Mouse (Mus musculus) heart, embryonic 14.5 days (tissue): ENCODE measurements at regions not wholly inside any gene's neighbourhood (a gene's known extent, or its start where the extent isn't known, plus 50 kb on each side); places are given as distances from the start of the nearest gene placed in this dataset.

Experiments used
- ATAC-seq: fragments of 200-750 bp; cut with Nextera tagmentation; 2 replicates; pipeline ENCODE4 v1.8.0; 2017; ENCODE audit warnings: low read depth, moderate TSS enrichment; ENCODE audit not compliant: insufficient number of reproducible peaks, insufficient read depth, low FRiP score
- H3K27ac ChIP-seq, 2 experiments: fragments of 200-500 bp in 1 of 2; fragments of 300-500 bp in 1 of 2; sonication (generic) in 1 of 2; replicated peaks in 1 of 2; 2 replicates each; pipeline ENCODE4 v1.5.1; 2012 to 2014; ENCODE audit warnings: low read depth in 2 of 2, low read length in 2 of 2, control low read depth in 1 of 2, mild to moderate bottlenecking in 1 of 2, mixed read lengths in 1 of 2; ENCODE audit not compliant: control insufficient read depth in 1 of 2, insufficient read depth in 1 of 2
- H3K27me3 ChIP-seq: fragments of 300-500 bp; sonication (generic); 2 replicates; pipeline ENCODE4 v1.6.1; 2014; ENCODE audit warnings: mild to moderate bottlenecking, low read length, control low read depth; ENCODE audit not compliant: control insufficient read depth, insufficient read depth
- H3K36me3 ChIP-seq: fragments of 300-500 bp; sonication (generic); 2 replicates; pipeline ENCODE4 v1.6.1; 2014; ENCODE audit warnings: mild to moderate bottlenecking, control low read depth, low read length, mixed read lengths; ENCODE audit not compliant: control insufficient read depth, insufficient read depth
- H3K4me1 ChIP-seq, 2 experiments: fragments of 200-500 bp in 1 of 2; fragments of 300-500 bp in 1 of 2; sonication (generic) in 1 of 2; 2 replicates each; pipeline ENCODE4 v1.6.1; 2012 to 2014; ENCODE audit warnings: low read length in 2 of 2, control low read depth in 1 of 2, mixed read lengths in 1 of 2; ENCODE audit not compliant: control insufficient read depth in 2 of 2, insufficient read depth in 2 of 2
- H3K4me2 ChIP-seq: fragments of 300-500 bp; sonication (generic); 2 replicates; pipeline ENCODE4 v1.6.1; 2014; ENCODE audit warnings: mild to moderate bottlenecking, low read length
- H3K4me3 ChIP-seq, 2 experiments: fragments of 200-500 bp in 1 of 2; fragments of 300-500 bp in 1 of 2; sonication (generic) in 1 of 2; 2 replicates each; pipeline ENCODE4 v1.5.1; 2012 to 2014; ENCODE audit warnings: low read length in 2 of 2, mild to moderate bottlenecking in 2 of 2, control low read depth in 1 of 2, low read depth in 1 of 2, moderate library complexity in 1 of 2; ENCODE audit not compliant: control insufficient read depth in 1 of 2, insufficient read depth in 1 of 2
- H3K9ac ChIP-seq: fragments of 300-500 bp; sonication (generic); 2 replicates; pipeline ENCODE4 v1.6.1; 2014; ENCODE audit warnings: mild to moderate bottlenecking, low read length
- H3K9me3 ChIP-seq: fragments of 300-500 bp; sonication (generic); 2 replicates; pipeline ENCODE4 v1.6.1; 2016; ENCODE audit warnings: low read length, control low read depth; ENCODE audit not compliant: control insufficient read depth
- WGBS: fragments of 180-500 bp; shearing (Covaris S2); extraction: QIAGEN DNeasy Blood & Tissue Kit; methylation state at CpG from one replicate; pipeline ENCODE4 v1.1.7; 2014; 5-methylcytosine and 5-hydroxymethylcytosine counted together

GRCm38 (mm10) chr15:36719241-36719640, 288.3 kb downstream of the Zfp706 start:
- no peak for ATAC-seq
- peaks cover 19 to 28% of the 10 kb centered on the region in 2 experiments for H3K4me1 ChIP-seq

GRCm38 (mm10) chr15:36717835-36718234, 289.7 kb downstream of the Zfp706 start:
- H3K4me2 ChIP-seq = no peak overlapping the region
- H3K9me3 ChIP-seq = no peaks in the 10 kb centered on the region
- H3K27me3 ChIP-seq = no peaks in the 10 kb centered on the region
- H3K36me3 ChIP-seq = no peaks in the 10 kb centered on the region
- ATAC-seq = no peak
- no peak overlapping the region for H3K4me3 ChIP-seq
- peaks cover 17 to 26% of the 10 kb centered on the region in 2 experiments for H3K4me1 ChIP-seq
- no peak overlapping the region for H3K27ac ChIP-seq
- 83% methylated on average over 6 of the region's 6 CpGs for WGBS
- no peak overlapping the region for H3K9ac ChIP-seq

More at GRCm38 (mm10) chr15:36719241-36719640, 288.3 kb downstream of the Zfp706 start:
- Histone ChIP-seq H3K27me3 (no peaks in the 10 kb centered on the region), H3K36me3 (no peaks in the 10 kb centered on the region), H3K9ac (no peak overlapping the region), H3K4me2 (no peak overlapping the region), H3K9me3 (no peaks in the 10 kb centered on the region), H3K4me3 (no peak overlapping the region), H3K27ac (no peak overlapping the region)
- WGBS = 43% methylated on average over 2 of the region's 2 CpGs

- Histone ChIP-seq H3K4me2 (peak overlapping the region; percentile 66), H3K27ac (peak overlapping the region; percentile 77 to 80), H3K27me3 (no peaks in the 10 kb centered on the region), H3K4me3 (peak overlapping the region in 1 of 2 experiments; percentile 38; a peak in 2 of 4 replicates), H3K9me3 (no peaks in the 10 kb centered on the region), H3K9ac (peak overlapping the region; percentile 72), H3K36me3 (no peaks in the 10 kb centered on the region), H3K4me1 (peaks cover 8 to 14% of the 10 kb centered on the region in 2 experiments)
- ATAC-seq = no peak
Observed at GRCm38 (mm10) chr15:36716686-36717038, 290.9 kb downstream of the Zfp706 start.

- WGBS = 8% methylated on average over 26 of the region's 26 CpGs
- Histone ChIP-seq H3K4me1 (peaks cover 5 to 11% of the 10 kb centered on the region in 2 experiments; a peak in 3 of 4 replicates), H3K27me3 (no peaks in the 10 kb centered on the region), H3K27ac (peak overlapping the region; percentile 77 to 80), H3K9me3 (no peaks in the 10 kb centered on the region), H3K4me2 (peak overlapping the region; percentile 66), H3K36me3 (no peaks in the 10 kb centered on the region), H3K9ac (peak overlapping the region; percentile 72), H3K4me3 (peak overlapping the region; percentile 38 to 45)
- peak; percentile 60; the same call in 1 of the 2 replicates for ATAC-seq
Observed at GRCm38 (mm10) chr15:36715745-36716685, 291.6 kb downstream of the Zfp706 start.

- Histone ChIP-seq H3K9ac (no peak overlapping the region), H3K9me3 (no peaks in the 10 kb centered on the region), H3K27me3 (no peaks in the 10 kb centered on the region), H3K4me2 (no peak overlapping the region), H3K27ac (no peak overlapping the region), H3K36me3 (no peaks in the 10 kb centered on the region), H3K4me3 (no peak overlapping the region), H3K4me1 (peaks cover 5 to 11% of the 10 kb centered on the region in 2 experiments; a peak in 3 of 4 replicates)
- 88% methylated on average over 6 of the region's 6 CpGs for WGBS
- ATAC-seq = no peak
Observed at GRCm38 (mm10) chr15:36715159-36715558, 292.4 kb downstream of the Zfp706 start.

GRCm38 (mm10) chr15:36709788-36710187, 297.8 kb downstream of the Zfp706 start:
- Histone ChIP-seq H3K4me3 (no peak overlapping the region), H3K27me3 (no peaks in the 10 kb centered on the region), H3K9ac (no peak overlapping the region), H3K9me3 (no peaks in the 10 kb centered on the region), H3K4me1 (no peaks in the 10 kb centered on the region), H3K4me2 (no peak overlapping the region), H3K27ac (no peak overlapping the region), H3K36me3 (no peaks in the 10 kb centered on the region)
- WGBS = 61% methylated on average over 3 of the region's 3 CpGs
- ATAC-seq = no peak

GRCm38 (mm10) chr15:36708471-36708870, 299.1 kb downstream of the Zfp706 start:
- Histone ChIP-seq H3K27ac (no peak overlapping the region), H3K4me1 (no peaks in the 10 kb centered on the region), H3K9me3 (no peaks in the 10 kb centered on the region), H3K36me3 (no peaks in the 10 kb centered on the region), H3K4me2 (no peak overlapping the region), H3K27me3 (no peaks in the 10 kb centered on the region), H3K4me3 (no peak overlapping the region), H3K9ac (no peak overlapping the region)
- 14% methylated on average over 3 of the region's 3 CpGs for WGBS
- no peak for ATAC-seq
